Mouse (Mus musculus): ENCODE measurements around the gene Tmem200a. TPM values are rescaled to one million over a fixed set of nuclear protein-coding genes. Genes with fewer than 3 reads are reported as not detected.
A peak's percentile ranks its signal among the peaks of the same experiment; 100 is the strongest.

Tmem200a gene
- polyA plus RNA-seq, 1 experiment from 2014 or later: 25.1 TPM

- no peak overlapping the region for H3K27ac ChIP-seq (ENCODE audit: low read length)
- H3K4me1 ChIP-seq (replicated peaks; ENCODE audit: control insufficient read depth, insufficient read depth, low read length): no peaks in the 10 kb centered on the region
- no peaks in the 10 kb centered on the region for H3K27me3 ChIP-seq (replicated peaks; ENCODE audit: control insufficient read depth, insufficient read depth, low read length)
- H3K9ac ChIP-seq (replicated peaks; ENCODE audit: low read depth, low read length): no peak overlapping the region
- WGBS: 82% methylated on average over 2 of the region's 2 CpGs
- H3K36me3 ChIP-seq (ENCODE audit: control insufficient read depth, insufficient read depth): no peaks in the 10 kb centered on the region
- no peak for ATAC-seq
- no peak overlapping the region for H3K4me3 ChIP-seq (replicated peaks; ENCODE audit: low read length)
- no peaks in the 10 kb centered on the region for H3K9me3 ChIP-seq (ENCODE audit: control insufficient read depth, low read length)
- no peak overlapping the region for H3K4me2 ChIP-seq (ENCODE audit: low read length)
Measured at GRCm38 (mm10) chr10:26000893-26001292, 78.0 kb downstream of the Tmem200a start.

GRCm38 (mm10) chr10:25999291-25999930 is 79.4 kb downstream of the Tmem200a start:
- no peak overlapping the region for H3K4me3 ChIP-seq (replicated peaks; ENCODE audit: low read length)
- no peak overlapping the region for H3K4me2 ChIP-seq (ENCODE audit: low read length)
- H3K27ac ChIP-seq (ENCODE audit: low read length): no peak overlapping the region
- H3K27me3 ChIP-seq (replicated peaks; ENCODE audit: control insufficient read depth, insufficient read depth, low read length): no peaks in the 10 kb centered on the region
- H3K36me3 ChIP-seq (ENCODE audit: control insufficient read depth, insufficient read depth): no peaks in the 10 kb centered on the region
- no peaks in the 10 kb centered on the region for H3K9me3 ChIP-seq (ENCODE audit: control insufficient read depth, low read length)
- WGBS: 78% methylated on average over 5 of the region's 5 CpGs
- no peak for ATAC-seq
- H3K9ac ChIP-seq (replicated peaks; ENCODE audit: low read depth, low read length): no peak overlapping the region
- H3K4me1 ChIP-seq (replicated peaks; ENCODE audit: control insufficient read depth, insufficient read depth, low read length): no peaks in the 10 kb centered on the region

GRCm38 (mm10) chr10:25984056-25984455 is 94.8 kb downstream of the Tmem200a start:
- Histone ChIP-seq H3K4me3 (replicated peaks; ENCODE audit: low read length) (no peak overlapping the region), H3K27ac (ENCODE audit: low read length) (no peak overlapping the region), H3K9ac (replicated peaks; ENCODE audit: low read depth, low read length) (no peak overlapping the region), H3K36me3 (ENCODE audit: control insufficient read depth, insufficient read depth) (no peaks in the 10 kb centered on the region), H3K27me3 (replicated peaks; ENCODE audit: control insufficient read depth, insufficient read depth, low read length) (no peaks in the 10 kb centered on the region), H3K4me2 (ENCODE audit: low read length) (no peak overlapping the region), H3K9me3 (ENCODE audit: control insufficient read depth, low read length) (no peaks in the 10 kb centered on the region), H3K4me1 (replicated peaks; ENCODE audit: control insufficient read depth, insufficient read depth, low read length) (no peaks in the 10 kb centered on the region)
- no peak for ATAC-seq
- 49% methylated on average over 2 of the region's 2 CpGs for WGBS

- Histone ChIP-seq H3K4me1 (replicated peaks; ENCODE audit: control insufficient read depth, insufficient read depth, low read length) (no peaks in the 10 kb centered on the region), H3K9me3 (ENCODE audit: control insufficient read depth, low read length) (no peaks in the 10 kb centered on the region), H3K4me3 (replicated peaks; ENCODE audit: low read length) (no peak overlapping the region), H3K4me2 (ENCODE audit: low read length) (no peak overlapping the region), H3K36me3 (ENCODE audit: control insufficient read depth, insufficient read depth) (no peaks in the 10 kb centered on the region), H3K27me3 (replicated peaks; ENCODE audit: control insufficient read depth, insufficient read depth, low read length) (no peaks in the 10 kb centered on the region), H3K27ac (ENCODE audit: low read length) (no peak overlapping the region), H3K9ac (replicated peaks; ENCODE audit: low read depth, low read length) (no peak overlapping the region)
- WGBS: 47% methylated on average over 1 of the region's 1 CpGs
- ATAC-seq: peak; percentile 94
Measured at GRCm38 (mm10) chr10:25982617-25983016, 96.2 kb downstream of the Tmem200a start.

- Histone ChIP-seq H3K9ac (replicated peaks; ENCODE audit: low read depth, low read length) (no peak overlapping the region), H3K36me3 (ENCODE audit: control insufficient read depth, insufficient read depth) (no peaks in the 10 kb centered on the region), H3K27me3 (replicated peaks; ENCODE audit: control insufficient read depth, insufficient read depth, low read length) (no peaks in the 10 kb centered on the region), H3K4me2 (ENCODE audit: low read length) (no peak overlapping the region), H3K4me1 (replicated peaks; ENCODE audit: control insufficient read depth, insufficient read depth, low read length) (no peaks in the 10 kb centered on the region), H3K27ac (ENCODE audit: low read length) (no peak overlapping the region), H3K4me3 (replicated peaks; ENCODE audit: low read length) (no peak overlapping the region), H3K9me3 (ENCODE audit: control insufficient read depth, low read length) (no peaks in the 10 kb centered on the region)
- ATAC-seq: no peak
- WGBS: 63% methylated on average over 4 of the region's 4 CpGs
Measured at GRCm38 (mm10) chr10:25962863-25963262, 116.0 kb downstream of the Tmem200a start.

GRCm38 (mm10) chr10:25961066-25961465 is 117.8 kb downstream of the Tmem200a start:
- H3K4me3 ChIP-seq (replicated peaks; ENCODE audit: low read length): no peak overlapping the region
- no peaks in the 10 kb centered on the region for H3K27me3 ChIP-seq (replicated peaks; ENCODE audit: control insufficient read depth, insufficient read depth, low read length)
- H3K27ac ChIP-seq (ENCODE audit: low read length): no peak overlapping the region
- H3K9me3 ChIP-seq (ENCODE audit: control insufficient read depth, low read length): no peaks in the 10 kb centered on the region
- no peak overlapping the region for H3K4me2 ChIP-seq (ENCODE audit: low read length)
- no peak overlapping the region for H3K9ac ChIP-seq (replicated peaks; ENCODE audit: low read depth, low read length)
- ATAC-seq: no peak
- H3K4me1 ChIP-seq (replicated peaks; ENCODE audit: control insufficient read depth, insufficient read depth, low read length): no peaks in the 10 kb centered on the region
- 90% methylated on average over 2 of the region's 2 CpGs for WGBS
- no peaks in the 10 kb centered on the region for H3K36me3 ChIP-seq (ENCODE audit: control insufficient read depth, insufficient read depth)

GRCm38 (mm10) chr10:25958762-25959753 is 119.8 kb downstream of the Tmem200a start:
- ATAC-seq: no peak

GRCm38 (mm10) chr10:25954641-25955228 is 124.1 kb downstream of the Tmem200a start:
- ATAC-seq: no peak

More at GRCm38 (mm10) chr10:25958762-25959753, 119.8 kb downstream of the Tmem200a start:
- no peak overlapping the region for H3K4me3 ChIP-seq (replicated peaks; ENCODE audit: low read length)
- H3K4me1 ChIP-seq (replicated peaks; ENCODE audit: control insufficient read depth, insufficient read depth, low read length): no peaks in the 10 kb centered on the region
- 30% methylated on average over 3 of the region's 3 CpGs for WGBS
- H3K4me2 ChIP-seq (ENCODE audit: low read length): no peak overlapping the region
- no peaks in the 10 kb centered on the region for H3K9me3 ChIP-seq (ENCODE audit: control insufficient read depth, low read length)
- H3K36me3 ChIP-seq (ENCODE audit: control insufficient read depth, insufficient read depth): no peaks in the 10 kb centered on the region
- H3K27me3 ChIP-seq (replicated peaks; ENCODE audit: control insufficient read depth, insufficient read depth, low read length): no peaks in the 10 kb centered on the region
- no peak overlapping the region for H3K9ac ChIP-seq (replicated peaks; ENCODE audit: low read depth, low read length)
- no peak overlapping the region for H3K27ac ChIP-seq (ENCODE audit: low read length)

GRCm38 (mm10) chr10:25952838-25953237 is 126.0 kb downstream of the Tmem200a start:
- Histone ChIP-seq H3K27me3 (replicated peaks; ENCODE audit: control insufficient read depth, insufficient read depth, low read length) (no peaks in the 10 kb centered on the region), H3K4me3 (replicated peaks; ENCODE audit: low read length) (no peak overlapping the region), H3K9me3 (ENCODE audit: control insufficient read depth, low read length) (no peaks in the 10 kb centered on the region), H3K9ac (replicated peaks; ENCODE audit: low read depth, low read length) (no peak overlapping the region), H3K4me1 (replicated peaks; ENCODE audit: control insufficient read depth, insufficient read depth, low read length) (no peaks in the 10 kb centered on the region), H3K27ac (ENCODE audit: low read length) (no peak overlapping the region), H3K36me3 (ENCODE audit: control insufficient read depth, insufficient read depth) (no peaks in the 10 kb centered on the region), H3K4me2 (ENCODE audit: low read length) (no peak overlapping the region)
- 77% methylated on average over 7 of the region's 7 CpGs for WGBS
- no peak for ATAC-seq

More at GRCm38 (mm10) chr10:25954641-25955228, 124.1 kb downstream of the Tmem200a start:
- 34% methylated on average over 3 of the region's 3 CpGs for WGBS
- no peak overlapping the region for H3K27ac ChIP-seq (ENCODE audit: low read length)
- H3K9me3 ChIP-seq (ENCODE audit: control insufficient read depth, low read length): no peaks in the 10 kb centered on the region
- no peak overlapping the region for H3K9ac ChIP-seq (replicated peaks; ENCODE audit: low read depth, low read length)
- H3K36me3 ChIP-seq (ENCODE audit: control insufficient read depth, insufficient read depth): no peaks in the 10 kb centered on the region
- no peaks in the 10 kb centered on the region for H3K4me1 ChIP-seq (replicated peaks; ENCODE audit: control insufficient read depth, insufficient read depth, low read length)
- no peak overlapping the region for H3K4me2 ChIP-seq (ENCODE audit: low read length)
- no peak overlapping the region for H3K4me3 ChIP-seq (replicated peaks; ENCODE audit: low read length)
- no peaks in the 10 kb centered on the region for H3K27me3 ChIP-seq (replicated peaks; ENCODE audit: control insufficient read depth, insufficient read depth, low read length)

All from forebrain, embryonic 16.5 days (tissue).